Mouse (Mus musculus) bone marrow, adult 2 months (tissue): ENCODE measurements around the gene Sept10. TPM values are rescaled to one million over a fixed set of nuclear protein-coding genes. Genes with fewer than 3 reads are reported as not detected.

Experiments used
- H3K27ac ChIP-seq: fragments of 200-500 bp; 2 replicates; pipeline ENCODE4 v1.5.1; 2012; ENCODE audit warnings: low read depth, mild to moderate bottlenecking, control low read depth, inconsistent platforms, low read length; ENCODE audit not compliant: control insufficient read depth, poor library complexity, insufficient read depth
- H3K4me1 ChIP-seq: fragments of 200-500 bp; 2 replicates; pipeline ENCODE4 v1.6.1; 2011; ENCODE audit warnings: low read length; ENCODE audit not compliant: control insufficient read depth, insufficient read depth
- H3K4me3 ChIP-seq: fragments of 200-500 bp; replicated peaks from 2 replicates; pipeline ENCODE3; 2011; ENCODE audit warnings: mild to moderate bottlenecking, low read depth, low read length, control low read depth; ENCODE audit not compliant: control insufficient read depth
- CTCF ChIP-seq: fragments of 200-500 bp; IDR thresholded peaks from 2 replicates; pipeline ENCODE4 v1.5.1; 2011; ENCODE audit warnings: low read length, control low read depth; ENCODE audit not compliant: control insufficient read depth, insufficient read depth
- POLR2A ChIP-seq: fragments of 200-500 bp; IDR thresholded peaks from 2 replicates; pipeline ENCODE4 v1.6.1; 2011; ENCODE audit warnings: low read depth, mild to moderate bottlenecking, control low read depth, low read length, borderline replicate concordance; ENCODE audit not compliant: control insufficient read depth
- WGBS: fragments of 180-500 bp; shearing (Covaris S2); methylation state at CpG from one replicate; pipeline ENCODE4 v1.1.7; 2018; 5-methylcytosine and 5-hydroxymethylcytosine counted together
- polyA plus RNA-seq: library from polyadenylated mRNA; stranded (reverse); fragments of >200 nt; gene quantifications from 2 replicates; pipeline ENCODE4 v1.2.4, GENCODE M21; 2011; ENCODE audit warnings: low replicate concordance; ENCODE audit not compliant: missing spikeins, insufficient read depth, insufficient read length

The Sept10 gene
- polyA plus RNA-seq, 1 experiment = 5.7 TPM

DNA sequence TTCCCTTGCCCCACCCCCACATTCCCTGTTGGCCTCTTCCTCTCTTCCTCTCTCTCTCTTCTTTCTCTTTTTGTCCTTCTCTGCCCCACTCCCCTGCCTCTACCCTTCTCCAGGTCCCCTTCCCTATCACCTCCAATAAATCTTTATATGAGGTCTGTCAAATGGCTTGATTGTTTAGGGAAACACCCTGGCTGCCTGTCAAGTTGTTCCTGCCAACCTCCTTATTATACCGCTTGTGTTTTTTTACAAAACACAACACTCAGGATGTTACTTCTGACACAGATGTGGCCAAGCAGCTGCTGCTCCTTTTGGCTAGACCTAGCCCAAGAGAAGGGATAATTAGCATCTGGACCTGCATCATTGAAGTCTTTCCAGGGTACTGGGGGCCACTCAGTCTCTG is 40.4 kb upstream of the Sept10 start:
- 64% methylated on average over 1 of the region's 1 CpGs for WGBS

DNA sequence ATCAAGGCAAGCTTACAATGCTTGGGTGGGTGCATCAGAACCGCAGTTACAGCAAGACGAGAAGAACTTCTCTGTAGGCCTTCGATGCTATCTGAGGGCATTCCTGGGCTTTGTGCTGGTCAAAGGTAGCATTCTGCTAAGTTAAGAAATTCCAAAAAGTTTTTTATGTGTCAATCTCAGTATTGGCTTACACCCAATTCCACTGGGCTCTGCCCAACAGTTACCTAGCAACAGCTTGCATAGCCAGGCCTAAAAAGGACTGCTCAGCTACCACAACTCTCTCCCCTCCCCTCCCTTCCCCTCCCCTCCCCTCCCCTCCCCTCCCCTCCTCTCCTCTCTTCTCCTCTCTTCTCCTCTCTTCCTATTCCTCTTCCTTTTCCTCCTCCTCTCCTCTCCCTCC is 40.0 kb upstream of the Sept10 start:
- 84% methylated on average over 3 of the region's 3 CpGs for WGBS
- H3K4me1 ChIP-seq = peaks cover 11% of the 10 kb centered on the region
- no peak overlapping the region for H3K27ac ChIP-seq
- no peak overlapping the region for H3K4me3 ChIP-seq
- TF ChIP-seq POLR2A = no peak
- no peak for TF ChIP-seq CTCF

More for the DNA sequence above, 40.4 kb upstream of the Sept10 start:
- peaks cover 11% of the 10 kb centered on the region for H3K4me1 ChIP-seq
- H3K4me3 ChIP-seq = no peak overlapping the region
- TF ChIP-seq POLR2A (no peak), CTCF (no peak)
- H3K27ac ChIP-seq = no peak overlapping the region

DNA sequence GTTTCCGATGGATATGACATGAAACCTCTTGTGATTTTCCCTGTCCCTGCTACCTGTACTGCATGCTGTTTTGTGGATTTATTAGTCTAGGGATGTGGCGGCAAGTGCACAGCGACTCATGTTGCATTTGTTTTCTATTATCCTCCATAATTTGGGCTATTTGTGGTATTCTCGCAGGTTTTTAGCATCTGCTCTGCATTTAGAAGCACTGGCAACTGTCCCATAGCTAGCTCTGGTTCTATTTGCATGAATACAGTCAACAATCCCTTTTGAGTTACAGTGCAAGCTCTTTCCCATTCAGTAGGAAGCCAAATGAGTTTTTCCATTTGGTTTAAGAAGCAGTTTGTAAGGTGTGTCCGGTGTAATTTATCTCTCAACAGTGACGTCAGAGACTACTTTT is 37.9 kb upstream of the Sept10 start:
- WGBS = 79% methylated on average over 6 of the region's 6 CpGs

DNA sequence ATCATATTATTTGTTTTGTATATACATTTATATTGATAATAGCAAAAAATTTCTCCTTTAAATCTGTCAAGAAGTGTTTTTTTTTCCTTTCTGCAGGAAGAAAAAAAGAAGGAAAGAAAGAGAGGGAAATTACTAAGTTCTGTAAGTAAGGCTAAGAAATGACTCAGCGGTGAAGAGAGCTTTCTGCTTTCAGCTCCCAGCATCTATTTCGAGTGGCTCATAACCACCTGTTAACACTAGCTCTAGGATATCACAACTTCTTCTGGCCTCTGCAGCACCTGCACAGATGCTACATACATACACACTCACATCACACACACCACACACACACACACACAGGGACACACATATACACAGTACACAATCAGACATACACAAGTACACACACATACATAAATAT is 34.9 kb upstream of the Sept10 start:
- WGBS = 88% methylated on average over 2 of the region's 2 CpGs
- Histone ChIP-seq H3K27ac (no peak overlapping the region), H3K4me3 (no peak overlapping the region), H3K4me1 (peaks cover 3% of the 10 kb centered on the region)
- TF ChIP-seq CTCF = no peak
- TF ChIP-seq POLR2A = no peak

More for the DNA sequence above, 37.9 kb upstream of the Sept10 start:
- TF ChIP-seq CTCF (no peak), POLR2A (no peak)
- Histone ChIP-seq H3K27ac (no peak overlapping the region), H3K4me3 (no peak overlapping the region), H3K4me1 (peaks cover 11% of the 10 kb centered on the region)

DNA sequence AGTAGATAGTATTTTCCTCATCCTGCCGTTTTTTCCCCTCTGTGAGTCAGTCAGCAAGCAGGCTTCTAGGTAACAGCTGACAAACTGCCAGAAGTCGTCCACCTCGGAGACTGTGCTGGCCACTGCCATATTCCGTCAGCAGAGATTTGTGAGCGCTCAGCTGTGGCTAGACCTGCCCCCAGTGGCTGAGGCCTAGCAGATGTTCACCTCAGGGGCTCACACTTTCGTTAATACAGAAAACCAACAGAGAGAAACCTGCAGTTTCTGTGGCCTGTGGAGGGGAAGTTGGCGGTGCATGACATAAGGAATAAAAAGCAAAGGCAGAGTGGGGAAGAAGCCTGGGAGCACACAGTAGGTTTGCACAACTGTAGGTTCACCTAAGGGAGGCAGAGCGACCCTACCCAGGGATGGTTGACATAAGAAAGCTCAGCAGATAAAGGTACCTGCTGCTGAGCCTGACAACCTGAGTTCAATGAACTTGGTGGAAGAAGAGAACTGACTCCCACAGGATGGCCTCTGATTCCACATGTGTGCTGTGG is 32.0 kb upstream of the Sept10 start:
- Histone ChIP-seq H3K4me3 (no peak overlapping the region), H3K4me1 (peaks cover 1% of the 10 kb centered on the region; the same call in 1 of the 2 replicates), H3K27ac (no peak overlapping the region)
- 43% methylated on average over 8 of the region's 8 CpGs for WGBS
- TF ChIP-seq CTCF (no peak), POLR2A (no peak)

DNA sequence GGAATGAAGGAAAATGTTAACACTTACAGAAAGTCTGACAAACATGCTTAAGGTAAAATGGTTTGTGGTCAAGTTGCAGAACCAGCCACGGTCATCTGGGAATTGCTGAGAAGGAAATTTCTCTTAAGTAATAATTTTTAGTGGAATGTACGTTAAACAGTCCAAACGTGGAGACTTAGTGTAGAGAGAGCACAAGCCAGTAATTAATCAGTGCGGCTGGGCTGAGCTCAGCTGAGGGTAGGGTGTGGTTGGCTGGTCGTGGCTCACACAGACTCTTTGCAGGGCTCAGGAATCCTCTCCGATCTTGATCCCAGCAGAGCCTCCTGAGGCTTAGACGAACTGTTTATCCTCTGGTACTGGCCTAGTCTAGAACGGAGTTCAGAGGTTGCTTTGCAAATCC is 30.7 kb upstream of the Sept10 start:
- TF ChIP-seq POLR2A (no peak), CTCF (no peak)
- H3K4me3 ChIP-seq = no peak overlapping the region
- peaks cover 1% of the 10 kb centered on the region; the same call in 1 of the 2 replicates for H3K4me1 ChIP-seq
- no peak overlapping the region for H3K27ac ChIP-seq
- 51% methylated on average over 8 of the region's 8 CpGs for WGBS

DNA sequence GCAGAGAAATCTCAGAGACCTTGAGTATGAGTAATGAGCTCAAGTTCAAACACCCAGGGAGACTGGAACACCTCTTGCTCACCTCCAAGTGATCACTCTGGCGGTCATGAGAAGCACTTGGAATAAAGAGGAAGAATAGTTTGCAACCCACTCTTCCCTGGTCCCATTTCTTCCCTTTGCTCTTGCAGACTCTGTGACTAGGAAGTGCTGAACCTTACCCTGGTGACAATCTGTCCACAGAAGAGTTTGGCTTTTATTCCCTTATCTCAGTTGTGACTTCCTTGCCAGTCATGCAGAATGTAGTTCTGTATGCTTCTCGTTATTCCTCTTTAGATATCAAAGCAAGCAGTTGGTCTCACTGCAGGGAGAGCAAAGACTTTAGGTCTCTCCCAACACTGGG is 30.3 kb upstream of the Sept10 start:
- Histone ChIP-seq H3K4me3 (no peak overlapping the region), H3K27ac (no peak overlapping the region), H3K4me1 (peaks cover 1% of the 10 kb centered on the region; the same call in 1 of the 2 replicates)
- WGBS = 27% methylated on average over 2 of the region's 2 CpGs
- TF ChIP-seq POLR2A (no peak), CTCF (no peak)

DNA sequence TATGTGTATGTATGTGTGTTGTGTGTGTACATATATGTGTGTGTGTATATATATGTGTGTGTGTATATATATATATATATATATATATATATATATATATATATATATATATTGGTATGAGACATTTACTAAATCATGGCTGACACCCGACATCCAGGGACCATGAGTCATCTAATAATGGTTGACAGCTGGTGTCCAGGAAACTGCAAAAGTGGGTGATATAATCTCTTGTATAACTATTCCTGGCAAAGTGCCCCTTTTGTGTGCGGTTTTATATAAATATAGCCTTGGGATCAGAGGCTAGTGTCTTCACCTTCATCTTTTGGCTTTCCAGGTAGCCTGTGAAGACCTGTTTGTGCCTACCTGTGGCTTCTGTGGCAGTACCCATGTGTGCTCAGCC is 29.0 kb upstream of the Sept10 start:
- Histone ChIP-seq H3K4me1 (peaks cover 1% of the 10 kb centered on the region; the same call in 1 of the 2 replicates), H3K4me3 (no peak overlapping the region), H3K27ac (no peak overlapping the region)
- WGBS = 55% methylated on average over 2 of the region's 2 CpGs
- TF ChIP-seq CTCF (no peak), POLR2A (no peak)

DNA sequence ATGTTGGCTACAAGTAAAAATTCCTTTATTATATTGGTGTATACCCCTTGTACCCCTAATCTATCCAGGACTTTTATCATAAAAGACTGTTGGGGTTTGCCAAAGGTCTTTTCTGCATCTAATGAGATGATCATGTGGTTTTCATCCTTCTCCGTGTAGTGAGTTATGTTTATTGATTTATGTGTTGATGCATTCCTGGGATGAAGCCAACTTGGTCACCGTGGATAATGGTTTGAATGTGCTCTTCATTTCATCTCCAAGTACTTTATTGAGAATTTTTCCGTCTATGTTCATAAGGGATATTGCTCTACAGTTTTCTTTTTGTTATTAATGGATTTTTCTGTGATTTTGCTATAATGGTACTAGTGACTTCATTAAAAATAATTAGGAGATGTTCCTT is 27.9 kb upstream of the Sept10 start:
- 76% methylated on average over 3 of the region's 3 CpGs for WGBS
- Histone ChIP-seq H3K27ac (no peak overlapping the region), H3K4me1 (peaks cover 1% of the 10 kb centered on the region; the same call in 1 of the 2 replicates), H3K4me3 (no peak overlapping the region)
- no peak for TF ChIP-seq CTCF
